Mouse (Mus musculus): Measurements from ENCODE around the gene Arhgef33.
"Not testable (repeated sequence)": the region's sequence is repeated elsewhere in the genome, so short reads cannot be mapped to it uniquely, and the experiment has no call there.

Gene Arhgef33

GRCm38 (mm10) chr17:80346591-80347125 lies 39.5 kb downstream of the Arhgef33 start:
- CTCF ChIA-PET, result interaction anchor here (0.7 kb wide), 1 partner anchor 75 kb away, joined by 5 read pairs; no protein-coding TSS in a partner anchor

- CTCF ChIA-PET, result no interaction called here
These were observed 40.0 kb downstream of the Arhgef33 start for GRCm38 (mm10) chr17:80347234-80347633.

- CTCF ChIA-PET, result no interaction called here
These were observed 53.0 kb downstream of the Arhgef33 start for GRCm38 (mm10) chr17:80360245-80360644.

- CTCF ChIA-PET, result no interaction called here
These were observed 60.1 kb downstream of the Arhgef33 start for GRCm38 (mm10) chr17:80367276-80367675.

GRCm38 (mm10) chr17:80368606-80369005 lies 61.4 kb downstream of the Arhgef33 start:
- CTCF ChIA-PET, result no interaction called here

- CTCF ChIA-PET, result interaction anchor here (0.7 kb wide), 1 partner anchor 177 kb away, joined by 4 read pairs; no protein-coding TSS in a partner anchor
These were observed 66.0 kb downstream of the Arhgef33 start, which contains the start of gene Gm10190 for GRCm38 (mm10) chr17:80372989-80373725. Gene Gm10190 (minus strand): TSS chr17:80373541.

GRCm38 (mm10) chr17:80373726-80374096 lies 66.5 kb downstream of the Arhgef33 start:
- CTCF ChIA-PET, result no interaction called here

- CTCF ChIA-PET, result not testable (repeated sequence)
These were observed 71.2 kb downstream of the Arhgef33 start for GRCm38 (mm10) chr17:80378386-80378785.

- CTCF ChIA-PET, result no interaction called here
These were observed 78.5 kb downstream of the Arhgef33 start for GRCm38 (mm10) chr17:80385671-80386070.

- CTCF ChIA-PET, result interaction anchor here (0.6 kb wide), 1 partner anchor 146 kb away, joined by 4 read pairs; no protein-coding TSS in a partner anchor
These were observed 82.8 kb downstream of the Arhgef33 start for GRCm38 (mm10) chr17:80390024-80390423.

- CTCF ChIA-PET, result interaction anchor here (0.6 kb wide), 1 partner anchor 101 kb away, joined by 16 read pairs; no protein-coding TSS in a partner anchor
These were observed 84.5 kb downstream of the Arhgef33 start for GRCm38 (mm10) chr17:80391423-80392403.

GRCm38 (mm10) chr17:80398243-80398642 lies 91.0 kb downstream of the Arhgef33 start:
- CTCF ChIA-PET, result no interaction called here

- CTCF ChIA-PET, result no interaction called here
These were observed 104.0 kb downstream of the Arhgef33 start for GRCm38 (mm10) chr17:80411182-80411581.

GRCm38 (mm10) chr17:80418572-80419210 lies 111.5 kb downstream of the Arhgef33 start:
- CTCF ChIA-PET, result no interaction called here

GRCm38 (mm10) chr17:80420998-80421397 lies 113.8 kb downstream of the Arhgef33 start:
- CTCF ChIA-PET, result no interaction called here

GRCm38 (mm10) chr17:80426171-80426570 lies 119.0 kb downstream of the Arhgef33 start:
- CTCF ChIA-PET, result no interaction called here

- CTCF ChIA-PET, result interaction anchor here (0.7 kb wide), 2 partner anchors 25 to 406 kb away, joined by 3 to 7 read pairs; no protein-coding TSS in a partner anchor
These were observed 119.7 kb downstream of the Arhgef33 start for GRCm38 (mm10) chr17:80426901-80427300.

GRCm38 (mm10) chr17:80427966-80428365 lies 120.8 kb downstream of the Arhgef33 start:
- CTCF ChIA-PET, result interaction anchor here (0.5 kb wide), 1 partner anchor 25 kb away, joined by 3 read pairs; no protein-coding TSS in a partner anchor

- CTCF ChIA-PET, result no interaction called here
These were observed 124.8 kb downstream of the Arhgef33 start for GRCm38 (mm10) chr17:80431997-80432396.

- CTCF ChIA-PET, result interaction anchor here (0.6 kb wide), 2 partner anchors 111 to 127 kb away, joined by 4 read pairs; no protein-coding TSS in a partner anchor
These were observed 127.2 kb downstream of the Arhgef33 start for GRCm38 (mm10) chr17:80434430-80434829.

GRCm38 (mm10) chr17:80435680-80436079 lies 128.5 kb downstream of the Arhgef33 start:
- CTCF ChIA-PET, result no interaction called here
